Mouse (Mus musculus) spleen, adult 2 months (tissue): Measurements from ENCODE around the gene Epha1. TPM values are rescaled to one million over a fixed set of nuclear protein-coding genes. Genes with fewer than 3 reads are reported as not detected.

Experiments
- DNase-seq, 2 experiments: peaks; one replicate each; pipeline versions ENCODE4 v3.0.0 to v3.0.0-alpha.2; 2012 to 2021; ENCODE audit warnings: low spot score in 2 of 2, low read depth in 1 of 2
- H3K27ac ChIP-seq: fragments of 200-500 bp; 2 replicates; pipeline ENCODE4 v1.5.1; 2012; ENCODE audit warnings: low read length, inconsistent platforms; ENCODE audit not compliant: insufficient read depth
- H3K27me3 ChIP-seq: fragments of 200-500 bp; 2 replicates; pipeline ENCODE4 v1.6.1; 2012; ENCODE audit warnings: mild to moderate bottlenecking, moderate library complexity, low read length, inconsistent platforms; ENCODE audit not compliant: control insufficient read depth, insufficient read depth
- H3K36me3 ChIP-seq: fragments of 200-500 bp; 2 replicates; pipeline ENCODE4 v1.6.1; 2012; ENCODE audit warnings: mild to moderate bottlenecking, low read length, inconsistent platforms; ENCODE audit not compliant: control insufficient read depth, insufficient read depth
- H3K4me1 ChIP-seq: fragments of 200-500 bp; 2 replicates; pipeline ENCODE4 v1.6.1; 2011; ENCODE audit warnings: inconsistent platforms; ENCODE audit not compliant: control insufficient read depth, insufficient read depth, insufficient read length
- H3K4me3 ChIP-seq: fragments of 200-500 bp; 2 replicates; pipeline ENCODE4 v1.5.1; 2011; ENCODE audit warnings: mild to moderate bottlenecking, inconsistent platforms; ENCODE audit not compliant: insufficient read depth, insufficient read length; ENCODE audit errors: extremely low read depth
- CTCF ChIP-seq: fragments of 200-500 bp; IDR thresholded peaks from 2 replicates; pipeline ENCODE4 v1.5.1; 2011; ENCODE audit warnings: mild to moderate bottlenecking, inconsistent platforms; ENCODE audit not compliant: insufficient read depth, insufficient read length, insufficient replicate concordance; ENCODE audit errors: extremely low read depth
- POLR2A ChIP-seq: fragments of 200-500 bp; IDR thresholded peaks from 2 replicates; pipeline ENCODE4 v1.6.1; 2011; ENCODE audit warnings: low read depth, low read length, inconsistent platforms
- WGBS: fragments of 180-500 bp; shearing (Covaris S2); methylation state at CpG from one replicate; pipeline ENCODE4 v1.1.7; 2018; 5-methylcytosine and 5-hydroxymethylcytosine counted together
- polyA plus RNA-seq: library from polyadenylated mRNA; depleted of rRNA; stranded (reverse); fragments of >200 nt; gene quantifications from 2 replicates; pipeline ENCODE4 v1.2.3, GENCODE M21; 2012

Gene Epha1
- polyA plus RNA-seq, 1 experiment = 0.19 TPM

DNA sequence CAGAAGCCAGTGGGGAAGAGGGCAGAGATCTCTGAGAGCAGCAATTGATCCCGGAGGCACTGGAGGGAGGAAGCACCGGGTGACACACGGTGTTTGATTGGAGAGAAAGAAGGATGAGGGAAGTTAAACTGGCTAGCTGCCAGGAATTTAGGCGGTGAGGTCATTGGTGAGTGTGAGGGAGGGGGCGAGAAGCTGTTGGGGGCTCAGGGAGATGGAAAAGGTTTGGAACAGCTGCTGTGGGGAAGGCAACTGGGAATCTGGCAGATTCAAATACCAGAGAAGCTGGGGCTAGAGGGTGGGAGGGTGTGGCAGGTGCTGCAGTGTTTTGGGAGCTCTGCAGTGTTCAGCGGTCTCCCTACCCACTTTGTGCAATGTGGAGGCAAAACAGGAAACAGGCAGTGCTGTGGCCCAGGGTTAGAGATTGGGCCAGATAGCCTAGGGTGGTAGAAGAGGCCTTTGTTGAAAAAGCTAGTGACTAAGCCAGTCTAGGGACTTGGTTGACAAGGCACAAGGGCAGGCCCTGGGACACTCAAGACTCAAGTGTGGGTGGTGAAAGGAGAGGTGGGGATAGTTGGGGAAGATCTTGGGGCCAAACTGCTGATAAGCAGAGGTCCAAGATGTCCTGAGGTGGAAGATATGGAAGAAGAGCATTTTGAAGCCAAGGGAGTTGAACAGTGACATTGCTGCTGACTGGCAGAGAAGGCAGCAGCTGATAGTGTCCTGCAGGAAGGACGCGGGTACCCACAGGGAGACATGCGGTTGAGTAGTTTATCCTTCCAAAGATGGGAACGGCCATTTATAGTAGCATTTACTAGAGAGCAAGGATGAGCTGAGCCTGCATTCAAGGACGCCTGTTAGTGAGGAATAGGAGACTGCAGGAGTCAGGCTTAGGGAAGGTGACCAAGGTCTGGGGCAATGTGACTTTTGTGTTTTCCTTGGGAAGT, 18.7 kb downstream of the Epha1 start:
- H3K27ac ChIP-seq = peak overlapping the region; percentile 27; the same call in 1 of the 2 replicates
- H3K4me1 ChIP-seq = peaks cover 21% of the 10 kb centered on the region; the same call in 1 of the 2 replicates
- peaks cover 24% of the 10 kb centered on the region for H3K36me3 ChIP-seq
- WGBS = 29% methylated on average over 11 of the region's 11 CpGs
- no peaks in the 10 kb centered on the region for H3K27me3 ChIP-seq
- no peak for DNase-seq
- no peak for TF ChIP-seq CTCF
- TF ChIP-seq POLR2A = no peak
- no peak overlapping the region; the same call in 1 of the 2 replicates for H3K4me3 ChIP-seq

- Histone ChIP-seq H3K36me3 (peaks cover 17% of the 10 kb centered on the region), H3K4me3 (no peak overlapping the region), H3K27ac (peak overlapping the region; percentile 19), H3K27me3 (no peaks in the 10 kb centered on the region), H3K4me1 (peaks cover 21% of the 10 kb centered on the region; the same call in 1 of the 2 replicates)
- WGBS = 15% methylated on average over 8 of the region's 8 CpGs
- no peak for TF ChIP-seq CTCF
- no peak for TF ChIP-seq POLR2A
- peak in 1 of 2 experiments; percentile 28 for DNase-seq
These were observed 19.9 kb downstream of the Epha1 start for GRCm38 (mm10) chr6:42353180-42353579.

DNA sequence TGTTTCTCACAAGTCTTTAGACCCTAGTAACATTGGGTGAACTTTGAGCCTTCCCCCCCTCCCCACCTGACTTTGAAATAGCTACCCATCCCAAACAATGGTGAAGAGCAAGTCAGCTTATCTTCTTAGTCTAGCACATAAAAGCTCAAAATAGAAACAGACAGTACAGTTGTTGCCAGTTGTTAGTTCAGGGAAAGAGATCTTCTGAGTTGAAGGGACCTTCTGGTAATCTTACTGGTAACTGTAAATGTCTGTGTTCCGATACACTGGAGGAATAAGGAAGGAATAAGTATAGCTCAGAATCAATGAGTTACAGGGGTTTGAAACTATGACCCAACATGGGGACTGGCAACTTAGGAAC, 20.6 kb downstream of the Epha1 start:
- TF ChIP-seq POLR2A = no peak
- no peak for TF ChIP-seq CTCF
- Histone ChIP-seq H3K27me3 (no peaks in the 10 kb centered on the region), H3K4me1 (peaks cover 21% of the 10 kb centered on the region; the same call in 1 of the 2 replicates), H3K27ac (peak overlapping the region; percentile 17; the same call in 1 of the 2 replicates), H3K4me3 (no peak overlapping the region; the same call in 1 of the 2 replicates), H3K36me3 (peaks cover 11% of the 10 kb centered on the region)
- no peak for DNase-seq
- 73% methylated on average over 1 of the region's 1 CpGs for WGBS

DNA sequence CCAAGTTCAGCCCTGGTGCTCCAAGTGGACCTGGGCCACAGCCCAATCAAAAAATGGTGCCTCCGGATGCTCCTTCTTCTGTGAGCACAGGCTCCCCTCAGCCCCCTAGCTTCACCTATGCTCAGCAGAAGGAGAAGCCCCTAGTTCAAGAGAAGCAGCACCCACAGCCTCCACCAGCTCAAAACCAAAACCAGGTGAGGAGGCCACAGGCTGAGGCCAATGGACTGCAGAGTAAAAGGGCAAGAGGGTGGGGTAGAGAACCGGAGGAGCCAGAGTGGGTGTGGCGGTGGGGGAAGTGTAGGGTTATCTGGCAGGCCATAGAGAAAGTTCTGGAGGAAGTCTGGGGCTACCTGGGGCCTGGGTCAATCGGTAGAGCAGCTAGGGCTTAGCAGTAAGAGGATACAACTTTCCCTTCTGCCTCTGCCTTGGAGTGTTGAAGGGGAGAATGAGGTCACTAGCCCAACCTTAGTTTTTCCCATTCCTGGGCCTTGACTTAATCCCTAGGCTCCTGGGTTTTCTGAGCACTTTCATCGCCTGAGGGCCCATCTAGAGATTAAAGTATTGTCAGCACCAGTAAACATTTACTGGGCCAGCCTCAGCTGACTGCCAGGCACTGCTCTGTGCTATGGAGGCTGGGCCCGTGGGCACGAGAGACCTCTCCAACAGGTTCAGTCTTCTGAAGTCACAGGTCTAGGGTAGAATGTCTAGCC, 21.1 kb downstream of the Epha1 start:
- 42% methylated on average over 7 of the region's 7 CpGs for WGBS
- no peak for TF ChIP-seq POLR2A
- peaks cover 10% of the 10 kb centered on the region for H3K36me3 ChIP-seq
- H3K27ac ChIP-seq = peak overlapping the region; percentile 17
- H3K27me3 ChIP-seq = no peaks in the 10 kb centered on the region
- peaks cover 21% of the 10 kb centered on the region; the same call in 1 of the 2 replicates for H3K4me1 ChIP-seq
- H3K4me3 ChIP-seq = peak overlapping the region; percentile 89; the same call in 1 of the 2 replicates
- DNase-seq = peak in 1 of 2 experiments; percentile 38

- 29% methylated on average over 13 of the region's 13 CpGs for WGBS
- Histone ChIP-seq H3K27ac (peak overlapping the region; percentile 69), H3K36me3 (peaks cover 4% of the 10 kb centered on the region), H3K4me3 (peak overlapping the region; percentile 89), H3K27me3 (no peaks in the 10 kb centered on the region), H3K4me1 (peaks cover 21% of the 10 kb centered on the region; the same call in 1 of the 2 replicates)
- TF ChIP-seq POLR2A (no peak), CTCF (no peak)
- no peak for DNase-seq
These were observed 21.9 kb downstream of the Epha1 start for GRCm38 (mm10) chr6:42350968-42351775.
